Mouse (Mus musculus): Measurements from ENCODE around the gene Brd7. TPM values are rescaled to one million over a fixed set of nuclear protein-coding genes. Genes with fewer than 3 reads are reported as not detected.
A peak's percentile ranks its signal among the peaks of the same experiment; 100 is the strongest.

Gene Brd7
- polyA plus RNA-seq, 2 experiments, result 27.5 to 35.5 TPM

- Histone ChIP-seq H3K9ac (replicated peaks) (no peak overlapping the region), H3K4me2 (ENCODE audit: low read depth) (no peak overlapping the region), H3K27ac (no peak overlapping the region), H3K4me1 (replicated peaks; ENCODE audit: control insufficient read depth in 2 of 2, insufficient read depth in 2 of 2, low read length in 1 of 2) (peaks cover 43 to 59% of the 10 kb centered on the region in 2 experiments), H3K4me3 (ENCODE audit: insufficient read depth in 1 of 2, low read depth in 2 of 2, low read length in 2 of 2) (no peak overlapping the region), H3K36me3 (replicated peaks; ENCODE audit: control insufficient read depth, insufficient read depth, low read depth) (no peaks in the 10 kb centered on the region), H3K27me3 (ENCODE audit: control insufficient read depth, insufficient read depth, low read length) (no peaks in the 10 kb centered on the region), H3K9me3 (ENCODE audit: control insufficient read depth, low read length) (no peaks in the 10 kb centered on the region)
- ATAC-seq (ENCODE audit: insufficient read depth) (no peak), DNase-seq (ENCODE audit: low read depth in 3 of 3, low spot score in 3 of 3) (no peak)
- TF ChIP-seq CTCF (IDR thresholded peaks at IDR 0.05; ENCODE audit: low read depth) (no peak), EP300 (IDR thresholded peaks at IDR 0.05; ENCODE audit: low read depth) (no peak)
- WGBS (ENCODE audit: insufficient replicate concordance), result 76% methylated on average over 11 of the region's 11 CpGs
Observed at GRCm38 (mm10) chr8:88291305-88291690, 70.7 kb downstream of the Brd7 start.

GRCm38 (mm10) chr8:88290326-88291304, 71.4 kb downstream of the Brd7 start:
- no peaks in the 10 kb centered on the region for H3K27me3 ChIP-seq (ENCODE audit: control insufficient read depth, insufficient read depth, low read length)
- no peak for TF ChIP-seq EP300 (IDR thresholded peaks at IDR 0.05; ENCODE audit: low read depth)
- no peak for TF ChIP-seq CTCF (IDR thresholded peaks at IDR 0.05; ENCODE audit: low read depth)
- no peak overlapping the region for H3K4me2 ChIP-seq (ENCODE audit: low read depth)
- 61% methylated on average over 13 of the region's 13 CpGs for WGBS (ENCODE audit: insufficient replicate concordance)
- H3K9me3 ChIP-seq (ENCODE audit: control insufficient read depth, low read length), result no peaks in the 10 kb centered on the region
- H3K36me3 ChIP-seq (replicated peaks; ENCODE audit: control insufficient read depth, insufficient read depth, low read depth), result no peaks in the 10 kb centered on the region
- H3K4me1 ChIP-seq (replicated peaks; ENCODE audit: control insufficient read depth in 2 of 2, insufficient read depth in 2 of 2, low read length in 1 of 2), result peaks cover 43 to 66% of the 10 kb centered on the region in 2 experiments
- H3K4me3 ChIP-seq (ENCODE audit: insufficient read depth in 1 of 2, low read depth in 2 of 2, low read length in 2 of 2), result no peak overlapping the region
- no peak for ATAC-seq (ENCODE audit: insufficient read depth)
- H3K9ac ChIP-seq (replicated peaks), result no peak overlapping the region
- H3K27ac ChIP-seq, result no peak overlapping the region
- DNase-seq (ENCODE audit: low read depth in 3 of 3, low spot score in 3 of 3), result no peak

GRCm38 (mm10) chr8:88289901-88290300, 72.1 kb downstream of the Brd7 start:
- TF ChIP-seq EP300 (IDR thresholded peaks at IDR 0.05; ENCODE audit: low read depth) (no peak), CTCF (IDR thresholded peaks at IDR 0.05; ENCODE audit: low read depth) (peak; percentile 57)
- DNase-seq (ENCODE audit: low read depth in 3 of 3, low spot score in 3 of 3) (no peak), ATAC-seq (ENCODE audit: insufficient read depth) (no peak)
- Histone ChIP-seq H3K9ac (replicated peaks) (no peak overlapping the region), H3K4me1 (replicated peaks; ENCODE audit: control insufficient read depth in 2 of 2, insufficient read depth in 2 of 2, low read length in 1 of 2) (peaks cover 40 to 65% of the 10 kb centered on the region in 2 experiments), H3K27me3 (ENCODE audit: control insufficient read depth, insufficient read depth, low read length) (no peaks in the 10 kb centered on the region), H3K4me3 (ENCODE audit: insufficient read depth in 1 of 2, low read depth in 2 of 2, low read length in 2 of 2) (no peak overlapping the region), H3K27ac (no peak overlapping the region), H3K36me3 (replicated peaks; ENCODE audit: control insufficient read depth, insufficient read depth, low read depth) (no peaks in the 10 kb centered on the region), H3K4me2 (ENCODE audit: low read depth) (no peak overlapping the region), H3K9me3 (ENCODE audit: control insufficient read depth, low read length) (no peaks in the 10 kb centered on the region)
- WGBS (ENCODE audit: insufficient replicate concordance), result 32% methylated on average over 1 of the region's 1 CpGs

- peak; percentile 79 for ATAC-seq (ENCODE audit: insufficient read depth)
- WGBS (ENCODE audit: insufficient replicate concordance), result 7% methylated on average over 12 of the region's 12 CpGs
- peak overlapping the region; percentile 69 for H3K4me2 ChIP-seq (ENCODE audit: low read depth)
- H3K36me3 ChIP-seq (replicated peaks; ENCODE audit: control insufficient read depth, insufficient read depth, low read depth), result no peaks in the 10 kb centered on the region
- H3K9ac ChIP-seq (replicated peaks), result peak overlapping the region; percentile 72
- TF ChIP-seq CTCF (IDR thresholded peaks at IDR 0.05; ENCODE audit: low read depth) (no peak), EP300 (IDR thresholded peaks at IDR 0.05; ENCODE audit: low read depth) (no peak; the same call in 1 of the 2 replicates)
- H3K27ac ChIP-seq, result peak overlapping the region; percentile 82
- H3K27me3 ChIP-seq (ENCODE audit: control insufficient read depth, insufficient read depth, low read length), result no peaks in the 10 kb centered on the region
- H3K9me3 ChIP-seq (ENCODE audit: control insufficient read depth, low read length), result no peaks in the 10 kb centered on the region
- H3K4me1 ChIP-seq (replicated peaks; ENCODE audit: control insufficient read depth in 2 of 2, insufficient read depth in 2 of 2, low read length in 1 of 2), result peaks cover 30 to 53% of the 10 kb centered on the region in 2 experiments
- peak overlapping the region; percentile 22 to 33 for H3K4me3 ChIP-seq (ENCODE audit: insufficient read depth in 1 of 2, low read depth in 2 of 2, low read length in 2 of 2)
- no peak for DNase-seq (ENCODE audit: low read depth in 3 of 3, low spot score in 3 of 3)
Observed at GRCm38 (mm10) chr8:88288622-88289242, 73.3 kb downstream of the Brd7 start.

- Histone ChIP-seq H3K4me1 (replicated peaks; ENCODE audit: control insufficient read depth in 2 of 2, insufficient read depth in 2 of 2, low read length in 1 of 2) (peaks cover 20 to 45% of the 10 kb centered on the region in 2 experiments), H3K9me3 (ENCODE audit: control insufficient read depth, low read length) (no peaks in the 10 kb centered on the region), H3K36me3 (replicated peaks; ENCODE audit: control insufficient read depth, insufficient read depth, low read depth) (no peaks in the 10 kb centered on the region), H3K4me2 (ENCODE audit: low read depth) (no peak overlapping the region), H3K9ac (replicated peaks) (no peak overlapping the region), H3K27me3 (ENCODE audit: control insufficient read depth, insufficient read depth, low read length) (no peaks in the 10 kb centered on the region), H3K4me3 (ENCODE audit: insufficient read depth in 1 of 2, low read depth in 2 of 2, low read length in 2 of 2) (no peak overlapping the region), H3K27ac (no peak overlapping the region)
- ATAC-seq (ENCODE audit: insufficient read depth), result no peak
- WGBS (ENCODE audit: insufficient replicate concordance), result 78% methylated on average over 14 of the region's 14 CpGs
- no peak for TF ChIP-seq CTCF (IDR thresholded peaks at IDR 0.05; ENCODE audit: low read depth)
- TF ChIP-seq EP300 (IDR thresholded peaks at IDR 0.05; ENCODE audit: low read depth), result no peak
- DNase-seq (ENCODE audit: low read depth in 3 of 3, low spot score in 3 of 3), result no peak
Observed at GRCm38 (mm10) chr8:88286421-88286960, 75.5 kb downstream of the Brd7 start.

Data from liver, embryonic 14.5 days (tissue).